Mouse (Mus musculus) embryonic fibroblast, embryonic 13.5 days (primary cell): ENCODE measurements around the gene Fbn1.

Source experiments
- CTCF ChIP-seq: IDR thresholded peaks from 2 replicates; pipeline ENCODE4 v1.5.1; 2011; ENCODE audit warnings: mild to moderate bottlenecking, control low read depth, low read length, moderate library complexity, borderline replicate concordance; ENCODE audit not compliant: insufficient read depth
- POLR2A ChIP-seq: IDR thresholded peaks from 2 replicates; pipeline ENCODE4 v1.6.1; 2011; ENCODE audit warnings: low read depth, mild to moderate bottlenecking, control low read depth, low read length, moderate library complexity

GRCm38 (mm10) chr2:125412351-125412750 is 95.4 kb downstream of the Fbn1 start:
- TF ChIP-seq CTCF (no peak), POLR2A (no peak)
